Mouse (Mus musculus): ENCODE data around the gene Pfkm. TPM values are rescaled to one million over a fixed set of nuclear protein-coding genes. Genes with fewer than 3 reads are reported as not detected.

The Pfkm gene
- polyA plus RNA-seq, 1 experiment = 4.8 TPM

DNA sequence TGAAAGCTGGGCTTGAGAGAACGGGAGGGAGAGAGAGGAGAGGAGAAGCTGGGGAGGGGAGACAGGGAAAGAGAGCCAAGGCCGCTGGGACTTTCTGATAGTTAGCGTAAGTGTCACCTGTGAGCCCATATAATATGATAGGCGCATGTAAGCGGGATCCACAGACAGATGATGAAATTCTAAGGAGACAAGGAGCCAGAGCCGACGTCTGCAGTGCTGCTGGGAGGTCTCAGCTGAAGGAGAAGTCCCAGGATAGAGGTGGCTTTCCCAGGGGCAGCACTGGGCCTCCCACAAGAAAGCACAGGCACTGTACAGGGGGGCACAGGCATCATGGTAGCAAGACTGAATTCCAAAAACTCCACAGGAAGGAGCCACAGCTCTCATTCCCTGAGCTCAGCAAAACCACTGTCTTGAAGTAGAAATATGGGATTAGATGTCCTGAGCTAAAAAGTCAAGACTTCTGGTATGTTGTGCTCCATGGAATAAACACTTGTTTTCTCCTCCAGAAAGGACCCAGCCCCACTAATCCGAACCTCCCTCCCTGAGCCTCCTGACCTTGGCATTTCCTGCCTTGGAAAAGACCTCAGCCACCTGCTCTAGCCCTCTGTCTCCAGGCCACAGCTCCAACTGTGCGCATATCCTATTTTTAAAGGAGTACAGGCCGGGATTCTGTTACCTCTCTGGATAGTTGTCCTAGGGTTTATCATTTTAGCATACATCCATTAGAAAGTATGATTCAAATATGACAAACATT lies 21.9 kb downstream of the Pfkm start:
- H3K4me3 ChIP-seq (ENCODE audit: low read depth, low read length) = no peak overlapping the region
- H3K36me3 ChIP-seq (ENCODE audit: control insufficient read depth, insufficient read depth, low read length) = 0 out of 2 replicates have a peak, but pooled peaks cover 2% of the 10 kb centered on the region
- peaks cover 4% of the 10 kb centered on the region for H3K4me1 ChIP-seq (ENCODE audit: control insufficient read depth, insufficient read depth, insufficient read length, low read length)
- no peaks in the 10 kb centered on the region for H3K27me3 ChIP-seq (ENCODE audit: control insufficient read depth, insufficient read depth, low read length)
- H3K27ac ChIP-seq (ENCODE audit: insufficient read depth, low read depth, low read length) = no peak overlapping the region
- 88% methylated on average over 10 of the region's 10 CpGs for WGBS
- TF ChIP-seq CTCF (IDR thresholded peaks at IDR 0.05; ENCODE audit: extremely low read depth, insufficient read length, insufficient replicate concordance, low read depth, low read length) (no peak), POLR2A (IDR thresholded peaks at IDR 0.05; ENCODE audit: low read depth, low read length) (no peak)

- Histone ChIP-seq H3K36me3 (ENCODE audit: control insufficient read depth, insufficient read depth, low read length) (0 out of 2 replicates have a peak, but pooled peaks cover 2% of the 10 kb centered on the region), H3K27me3 (ENCODE audit: control insufficient read depth, insufficient read depth, low read length) (no peaks in the 10 kb centered on the region), H3K4me3 (ENCODE audit: low read depth, low read length) (no peak overlapping the region), H3K4me1 (ENCODE audit: control insufficient read depth, insufficient read depth, insufficient read length, low read length) (peaks cover 4% of the 10 kb centered on the region), H3K27ac (ENCODE audit: insufficient read depth, low read depth, low read length) (no peak overlapping the region)
- TF ChIP-seq POLR2A (IDR thresholded peaks at IDR 0.05; ENCODE audit: low read depth, low read length) = no peak
- no peak for TF ChIP-seq CTCF (IDR thresholded peaks at IDR 0.05; ENCODE audit: extremely low read depth, insufficient read length, insufficient replicate concordance, low read depth, low read length)
- 84% methylated on average over 10 of the region's 10 CpGs for WGBS
Observed at GRCm38 (mm10) chr15:98114852-98115778, 22.7 kb downstream of the Pfkm start.

DNA sequence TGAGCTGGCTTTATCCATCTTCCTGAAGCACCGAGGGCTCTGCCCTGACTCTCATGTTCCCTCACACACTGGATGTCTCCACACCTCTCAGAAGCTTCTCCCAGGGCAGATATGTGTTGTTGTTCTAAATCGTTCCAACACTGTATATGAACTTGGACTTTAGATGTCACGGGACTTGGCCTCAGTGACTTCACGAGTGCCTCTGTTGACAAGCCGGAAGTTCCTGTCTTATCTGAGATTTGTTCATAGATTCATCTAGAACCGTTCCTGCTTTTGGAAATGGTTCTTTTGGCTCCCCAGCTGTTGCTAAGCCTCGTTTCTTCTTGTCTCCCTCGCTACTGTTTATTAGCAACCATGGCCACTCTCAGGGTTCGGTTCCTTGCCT lies 23.4 kb downstream of the Pfkm start:
- no peak overlapping the region for H3K4me3 ChIP-seq (ENCODE audit: low read depth, low read length)
- no peak overlapping the region for H3K27ac ChIP-seq (ENCODE audit: insufficient read depth, low read depth, low read length)
- 60% methylated on average over 9 of the region's 9 CpGs for WGBS
- H3K27me3 ChIP-seq (ENCODE audit: control insufficient read depth, insufficient read depth, low read length) = no peaks in the 10 kb centered on the region
- TF ChIP-seq POLR2A (IDR thresholded peaks at IDR 0.05; ENCODE audit: low read depth, low read length) = no peak
- TF ChIP-seq CTCF (IDR thresholded peaks at IDR 0.05; ENCODE audit: extremely low read depth, insufficient read length, insufficient replicate concordance, low read depth, low read length) = no peak
- peaks cover 4% of the 10 kb centered on the region for H3K4me1 ChIP-seq (ENCODE audit: control insufficient read depth, insufficient read depth, insufficient read length, low read length)
- H3K36me3 ChIP-seq (ENCODE audit: control insufficient read depth, insufficient read depth, low read length) = peaks cover 3% of the 10 kb centered on the region; the same call in 1 of the 2 replicates

DNA sequence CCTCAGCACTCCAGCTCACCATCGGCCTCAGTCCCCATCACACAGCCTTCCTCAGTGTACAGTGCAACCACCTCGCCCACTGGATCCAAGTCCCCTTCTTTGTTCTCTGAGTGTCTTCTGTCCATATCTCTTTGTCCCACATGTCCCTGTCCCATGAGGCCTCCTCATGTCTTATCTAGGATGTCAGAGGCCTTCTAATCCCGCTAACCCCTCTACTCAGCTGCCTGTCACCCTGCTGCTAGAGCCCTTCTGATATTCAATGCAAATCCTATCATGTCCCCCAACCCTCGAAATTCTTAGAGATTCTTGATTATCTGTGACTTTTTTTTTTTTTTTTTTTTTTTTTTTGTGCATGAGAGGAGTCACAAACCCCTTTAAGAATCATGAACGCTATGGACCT lies 23.9 kb downstream of the Pfkm start:
- no peak overlapping the region for H3K4me3 ChIP-seq (ENCODE audit: low read depth, low read length)
- 88% methylated on average over 5 of the region's 5 CpGs for WGBS
- H3K4me1 ChIP-seq (ENCODE audit: control insufficient read depth, insufficient read depth, insufficient read length, low read length) = peaks cover 4% of the 10 kb centered on the region
- no peaks in the 10 kb centered on the region for H3K27me3 ChIP-seq (ENCODE audit: control insufficient read depth, insufficient read depth, low read length)
- peaks cover 4% of the 10 kb centered on the region; the same call in 1 of the 2 replicates for H3K36me3 ChIP-seq (ENCODE audit: control insufficient read depth, insufficient read depth, low read length)
- TF ChIP-seq POLR2A (IDR thresholded peaks at IDR 0.05; ENCODE audit: low read depth, low read length) = no peak
- TF ChIP-seq CTCF (IDR thresholded peaks at IDR 0.05; ENCODE audit: extremely low read depth, insufficient read length, insufficient replicate concordance, low read depth, low read length) = no peak
- H3K27ac ChIP-seq (ENCODE audit: insufficient read depth, low read depth, low read length) = no peak overlapping the region

GRCm38 (mm10) chr15:98119363-98119762 lies 27.0 kb downstream of the Pfkm start:
- Histone ChIP-seq H3K27me3 (ENCODE audit: control insufficient read depth, insufficient read depth, low read length) (no peaks in the 10 kb centered on the region), H3K4me3 (ENCODE audit: low read depth, low read length) (no peak overlapping the region), H3K27ac (ENCODE audit: insufficient read depth, low read depth, low read length) (no peak overlapping the region), H3K36me3 (ENCODE audit: control insufficient read depth, insufficient read depth, low read length) (peaks cover 8% of the 10 kb centered on the region), H3K4me1 (ENCODE audit: control insufficient read depth, insufficient read depth, insufficient read length, low read length) (no peaks in the 10 kb centered on the region)
- TF ChIP-seq CTCF (IDR thresholded peaks at IDR 0.05; ENCODE audit: extremely low read depth, insufficient read length, insufficient replicate concordance, low read depth, low read length) (no peak), POLR2A (IDR thresholded peaks at IDR 0.05; ENCODE audit: low read depth, low read length) (no peak)
- WGBS = 93% methylated on average over 12 of the region's 12 CpGs

DNA sequence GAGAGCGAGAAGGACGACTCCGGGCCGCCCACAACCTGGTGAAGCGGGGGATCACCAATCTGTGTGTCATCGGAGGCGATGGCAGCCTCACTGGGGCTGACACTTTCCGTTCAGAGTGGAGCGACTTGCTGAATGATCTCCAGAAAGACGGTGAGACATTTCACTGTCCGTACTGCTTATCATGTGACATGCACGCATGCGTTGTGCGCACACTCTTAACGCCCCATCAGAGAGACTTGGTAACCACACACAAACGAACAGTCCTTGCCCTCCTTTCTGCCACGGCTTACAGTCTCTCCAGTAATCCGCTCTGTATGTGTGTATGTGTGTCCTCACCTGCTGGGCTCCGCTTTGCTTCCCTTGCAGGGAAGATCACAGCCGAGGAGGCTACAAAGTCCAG lies 28.4 kb downstream of the Pfkm start:
- Histone ChIP-seq H3K4me3 (ENCODE audit: low read depth, low read length) (no peak overlapping the region), H3K4me1 (ENCODE audit: control insufficient read depth, insufficient read depth, insufficient read length, low read length) (no peaks in the 10 kb centered on the region), H3K27me3 (ENCODE audit: control insufficient read depth, insufficient read depth, low read length) (no peaks in the 10 kb centered on the region), H3K36me3 (ENCODE audit: control insufficient read depth, insufficient read depth, low read length) (peaks cover 8% of the 10 kb centered on the region), H3K27ac (ENCODE audit: insufficient read depth, low read depth, low read length) (no peak overlapping the region)
- TF ChIP-seq POLR2A (IDR thresholded peaks at IDR 0.05; ENCODE audit: low read depth, low read length) = no peak
- no peak for TF ChIP-seq CTCF (IDR thresholded peaks at IDR 0.05; ENCODE audit: extremely low read depth, insufficient read length, insufficient replicate concordance, low read depth, low read length)
- WGBS = 94% methylated on average over 20 of the region's 20 CpGs

GRCm38 (mm10) chr15:98131001-98131400 lies 38.6 kb downstream of the Pfkm start:
- Histone ChIP-seq H3K27me3 (ENCODE audit: control insufficient read depth, insufficient read depth, low read length) (no peaks in the 10 kb centered on the region), H3K36me3 (ENCODE audit: control insufficient read depth, insufficient read depth, low read length) (peaks cover 26% of the 10 kb centered on the region), H3K27ac (ENCODE audit: insufficient read depth, low read depth, low read length) (no peak overlapping the region), H3K4me3 (ENCODE audit: low read depth, low read length) (no peak overlapping the region), H3K4me1 (ENCODE audit: control insufficient read depth, insufficient read depth, insufficient read length, low read length) (no peaks in the 10 kb centered on the region)
- TF ChIP-seq POLR2A (IDR thresholded peaks at IDR 0.05; ENCODE audit: low read depth, low read length) (no peak), CTCF (IDR thresholded peaks at IDR 0.05; ENCODE audit: extremely low read depth, insufficient read length, insufficient replicate concordance, low read depth, low read length) (no peak)
- WGBS = 94% methylated on average over 4 of the region's 4 CpGs

Measured in small intestine, adult 2 months (tissue).